Mouse (Mus musculus) bone marrow macrophage, adult 2 months (primary cell): Measurements from ENCODE around the gene Taf11.

Experiments
- CTCF ChIP-seq: IDR thresholded peaks from 2 replicates; pipeline ENCODE4 v1.5.1; 2012; ENCODE audit warnings: low read depth, mild to moderate bottlenecking, low read length, moderate library complexity
- POLR2A ChIP-seq: IDR thresholded peaks from 2 replicates; pipeline ENCODE4 v1.6.1; 2012; ENCODE audit warnings: mild to moderate bottlenecking, low read depth, low read length, borderline replicate concordance

DNA sequence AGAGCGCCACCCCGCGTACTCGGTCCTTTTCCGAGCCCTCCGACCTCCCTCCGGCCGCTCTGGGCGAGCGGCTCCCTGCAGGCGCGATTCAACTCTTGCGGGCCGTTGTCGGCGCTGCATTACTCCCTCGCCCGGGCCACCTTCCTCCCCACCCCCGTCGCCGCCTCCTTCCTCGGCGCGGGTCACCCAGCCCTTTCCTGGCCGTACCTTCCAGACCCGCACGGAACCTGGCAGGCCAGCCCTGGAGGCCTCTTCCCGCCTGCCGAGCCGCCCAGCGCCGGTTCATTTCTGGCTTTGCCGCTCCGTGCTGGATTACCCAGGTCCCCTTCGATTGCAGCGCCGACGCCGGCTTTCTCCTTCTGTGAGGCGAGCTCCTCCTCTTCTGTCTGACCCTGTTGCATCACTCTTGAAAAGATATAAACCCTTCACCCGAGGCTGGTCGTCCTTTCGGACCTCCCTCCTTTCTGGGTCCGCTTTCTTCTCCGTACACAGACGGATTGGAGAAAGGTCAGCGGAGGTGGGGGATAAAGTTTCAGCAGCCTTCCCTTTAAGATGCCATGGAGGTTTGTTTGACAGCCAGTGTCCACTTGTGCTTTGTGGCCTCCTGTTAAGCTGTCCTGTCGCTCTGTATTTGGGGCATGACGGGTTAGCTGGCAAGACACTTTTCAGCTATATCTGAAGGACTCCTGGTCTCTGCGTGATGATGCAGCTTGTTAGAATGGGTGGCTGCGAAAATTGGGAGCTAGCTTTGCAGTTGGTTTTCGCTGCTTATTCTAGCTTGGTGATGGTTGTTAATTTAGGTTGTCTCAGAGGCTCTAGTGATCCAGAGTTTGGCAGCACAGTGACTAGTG, 52.6 kb downstream of the Taf11 start:
- no peak for TF ChIP-seq CTCF
- TF ChIP-seq POLR2A, result no peak
